In genomic region chr10:32243266-32243882, GRCm38 (mm10) we compare ENCODE assay signal across 22 mouse cellular contexts.
DNase-seq lines count a peak whose midpoint lies in the region; ATAC-seq and TF ChIP-seq lines count a peak whose summit lies in the region.
"Had no signal": no experiment of that assay in that cellular context is flagged by ENCODE, and none has a peak within 500 bp of the region (broad histone marks: within the 10 kb centered on the region; RNA-seq: fewer than 3 reads in every experiment).

No protein-coding gene starts in this region.

- no peaks in the 10 kb centered on the region for H3K36me3 ChIP-seq in lung, embryonic 14.5 days (ENCODE audit: insufficient read depth)
- no peaks in the 10 kb centered on the region for H3K36me3 ChIP-seq in midbrain, embryonic 12.5 days
- H3K36me3 ChIP-seq in midbrain, embryonic 10.5 days, result no peaks in the 10 kb centered on the region
- H3K36me3 ChIP-seq: embryonic facial prominence, embryonic 13.5 days; forebrain, embryonic 12.5 days; heart, embryonic 12.5 days; hindbrain, embryonic 10.5 days had no signal

- peak; percentile 46 for DNase-seq in lung, embryonic 14.5 days
- DNase-seq in lung, postnatal 4 days, result no peak
- no peak for DNase-seq in midbrain, embryonic 10.5 days (ENCODE audit: low spot score)
- peak; percentile 19 for DNase-seq in brain, embryonic 14.5 days (ENCODE audit: low read depth)
- peak; percentile 45 for DNase-seq in retina, embryonic 14.5 days (ENCODE audit: low spot score)
- no peak for DNase-seq in layer of hippocampus, postnatal 10 days (ENCODE audit: low spot score in 2 of 2)
- DNase-seq: adrenal gland, postnatal 25 days; cerebellum, adult 11 months; cerebellum, adult 9-10 months; cerebellum, postnatal 25 days; gastrocnemius, adult 2 months; gastrocnemius, postnatal 25 days had no signal

- ATAC-seq in lung, embryonic 14.5 days (ENCODE audit: insufficient read depth), result peak; percentile 85; the same call in 1 of the 2 replicates
- peak; percentile 38 for ATAC-seq in midbrain, embryonic 12.5 days (ENCODE audit: low FRiP score, low read depth)
- ATAC-seq: activated CD4-positive, CD25-positive, alpha-beta regulatory T cell, adult 4 months; forebrain, embryonic 16.5 days; hindbrain, embryonic 16.5 days; Patski had no signal

- H3K4me3 ChIP-seq in lung, embryonic 14.5 days (ENCODE audit: low read depth, low read length), result no peak overlapping the region
- no peak overlapping the region for H3K4me3 ChIP-seq in midbrain, embryonic 12.5 days
- H3K4me3 ChIP-seq in midbrain, embryonic 10.5 days, result no peak overlapping the region
- H3K4me3 ChIP-seq: embryonic facial prominence, embryonic 13.5 days; forebrain, embryonic 12.5 days; gastrocnemius, adult 2 months; heart, embryonic 12.5 days; hindbrain, embryonic 10.5 days had no signal

- H3K9ac ChIP-seq in lung, embryonic 14.5 days, result no peak overlapping the region
- H3K9ac ChIP-seq in midbrain, embryonic 12.5 days (replicated peaks), result no peak overlapping the region
- H3K9ac ChIP-seq: embryonic facial prominence, embryonic 13.5 days; forebrain, embryonic 12.5 days; heart, embryonic 12.5 days had no signal

- no peaks in the 10 kb centered on the region for H3K27me3 ChIP-seq in lung, embryonic 14.5 days (ENCODE audit: insufficient read depth, low read length)
- no peaks in the 10 kb centered on the region for H3K27me3 ChIP-seq in midbrain, embryonic 12.5 days
- H3K27me3 ChIP-seq in midbrain, embryonic 10.5 days (ENCODE audit: low read depth, poor library complexity, severe bottlenecking), result no peaks in the 10 kb centered on the region
- H3K27me3 ChIP-seq: CH12.LX; embryonic facial prominence, embryonic 13.5 days; forebrain, embryonic 12.5 days; heart, embryonic 12.5 days; Patski had no signal

- no peak for TF ChIP-seq POLR2A in brain, embryonic 14.5 days (IDR thresholded peaks at IDR 0.05; ENCODE audit: borderline replicate concordance, extremely low read depth, insufficient read depth, insufficient read length, poor library complexity, severe bottlenecking)

- no peaks in the 10 kb centered on the region for H3K9me3 ChIP-seq in lung, embryonic 14.5 days (ENCODE audit: low read depth, low read length)
- no peaks in the 10 kb centered on the region for H3K9me3 ChIP-seq in midbrain, embryonic 12.5 days
- no peaks in the 10 kb centered on the region for H3K9me3 ChIP-seq in midbrain, embryonic 10.5 days (replicated peaks)
- H3K9me3 ChIP-seq: embryonic facial prominence, embryonic 13.5 days; forebrain, embryonic 12.5 days; heart, embryonic 12.5 days; hindbrain, embryonic 10.5 days had no signal

- no peaks in the 10 kb centered on the region for H3K4me1 ChIP-seq in lung, embryonic 14.5 days (ENCODE audit: insufficient read depth)
- H3K4me1 ChIP-seq in midbrain, embryonic 12.5 days, result no peaks in the 10 kb centered on the region
- no peaks in the 10 kb centered on the region for H3K4me1 ChIP-seq in midbrain, embryonic 10.5 days
- H3K4me1 ChIP-seq: embryonic facial prominence, embryonic 13.5 days; forebrain, embryonic 12.5 days; heart, embryonic 12.5 days; hindbrain, embryonic 10.5 days had no signal

- TF ChIP-seq CTCF in lung, embryonic 14.5 days (IDR thresholded peaks at IDR 0.05; ENCODE audit: low read depth), result no peak
- TF ChIP-seq CTCF in brain, embryonic 14.5 days (IDR thresholded peaks at IDR 0.05; ENCODE audit: borderline replicate concordance, extremely low read depth, insufficient read depth, insufficient read length), result no peak

- 48% methylated on average over 4 of the region's 4 CpGs for WGBS in lung, embryonic 14.5 days
- WGBS in midbrain, embryonic 12.5 days, result 69% methylated on average over 4 of the region's 4 CpGs
- 80% methylated on average over 4 of the region's 4 CpGs for WGBS in midbrain, embryonic 10.5 days

- no peak overlapping the region for H3K27ac ChIP-seq in lung, embryonic 14.5 days (ENCODE audit: low read depth)
- H3K27ac ChIP-seq in midbrain, embryonic 12.5 days (replicated peaks), result no peak overlapping the region
- H3K27ac ChIP-seq in midbrain, embryonic 10.5 days (replicated peaks), result no peak overlapping the region
- H3K27ac ChIP-seq: embryonic facial prominence, embryonic 13.5 days; forebrain, embryonic 12.5 days; gastrocnemius, adult 2 months; hindbrain, embryonic 10.5 days had no signal

- H3K4me2 ChIP-seq in lung, embryonic 14.5 days, result no peak overlapping the region
- H3K4me2 ChIP-seq in midbrain, embryonic 12.5 days (replicated peaks), result no peak overlapping the region
- H3K4me2 ChIP-seq: embryonic facial prominence, embryonic 13.5 days; forebrain, embryonic 12.5 days; heart, embryonic 12.5 days had no signal

Comparison
In these comparisons a context has a peak if more than half of its experiments do, and no peak if none do; other contexts are left out.
1. DNase-seq: peak in lung, embryonic 14.5 days (single experiment), brain, embryonic 14.5 days (single experiment) and retina, embryonic 14.5 days (single experiment); none in lung, postnatal 4 days (0 of 2), midbrain, embryonic 10.5 days (single experiment) and layer of hippocampus, postnatal 10 days (0 of 2).